Mouse (Mus musculus) E14TG2a.4 (cell line): ENCODE measurements around the gene Prr15l.

Source experiments
- H3K27me3 ChIP-seq: 2 replicates; pipeline ENCODE4 v1.6.1; 2014; ENCODE audit warnings: low read length, control low read depth; ENCODE audit not compliant: insufficient read depth
- H3K36me3 ChIP-seq: 2 replicates; pipeline ENCODE4 v1.6.1; 2014; ENCODE audit warnings: low read length, control low read depth; ENCODE audit not compliant: insufficient read depth
- H3K4me1 ChIP-seq: replicated peaks from 2 replicates; pipeline ENCODE4 v1.6.1; 2014; ENCODE audit warnings: low read depth, low read length, control low read depth
- H3K4me3 ChIP-seq: replicated peaks from 2 replicates; pipeline ENCODE4 v1.5.1; 2014; ENCODE audit warnings: mild to moderate bottlenecking, low read length
- H3K9me3 ChIP-seq: 2 replicates; pipeline ENCODE4 v1.6.1; 2014; ENCODE audit warnings: low read length, control low read depth
- CTCF ChIP-seq: conservative IDR thresholded peaks from 2 replicates; pipeline ENCODE4 v1.5.1; 2014; ENCODE audit warnings: low read length
- NANOG ChIP-seq: IDR thresholded peaks from 2 replicates; pipeline ENCODE4 v1.6.1; 2014; ENCODE audit warnings: borderline replicate concordance, low read length, mixed read lengths
- POU5F1 ChIP-seq: IDR thresholded peaks from 2 replicates; pipeline ENCODE4 v1.6.1; 2014; ENCODE audit warnings: low read length, borderline replicate concordance

Prr15l gene

GRCm38 (mm10) chr11:96895886-96896285 lies 32.0 kb upstream of the Prr15l start:
- no peak for TF ChIP-seq POU5F1
- no peak for TF ChIP-seq CTCF
- no peak for TF ChIP-seq NANOG
- H3K9me3 ChIP-seq, result no peaks in the 10 kb centered on the region
- peaks cover 68% of the 10 kb centered on the region for H3K4me1 ChIP-seq

GRCm38 (mm10) chr11:96899449-96900306 lies 28.2 kb upstream of the Prr15l start:
- Histone ChIP-seq H3K4me3 (peak overlapping the region; percentile 68), H3K27me3 (no peaks in the 10 kb centered on the region), H3K4me1 (peaks cover 76% of the 10 kb centered on the region), H3K36me3 (no peaks in the 10 kb centered on the region), H3K9me3 (no peaks in the 10 kb centered on the region)
- no peak for TF ChIP-seq POU5F1
- no peak for TF ChIP-seq NANOG
- TF ChIP-seq CTCF, result no peak

More at GRCm38 (mm10) chr11:96895886-96896285, 32.0 kb upstream of the Prr15l start:
- H3K4me3 ChIP-seq, result no peak overlapping the region
- peaks cover 11% of the 10 kb centered on the region; the same call in 1 of the 2 replicates for H3K27me3 ChIP-seq
- no peaks in the 10 kb centered on the region for H3K36me3 ChIP-seq

- TF ChIP-seq CTCF (no peak), POU5F1 (no peak), NANOG (no peak)
- no peak overlapping the region for H3K4me3 ChIP-seq
- H3K9me3 ChIP-seq, result no peaks in the 10 kb centered on the region
- peaks cover 90% of the 10 kb centered on the region for H3K4me1 ChIP-seq
- H3K27me3 ChIP-seq, result no peaks in the 10 kb centered on the region
- H3K36me3 ChIP-seq, result peaks cover 10% of the 10 kb centered on the region
These were observed 26.6 kb upstream of the Prr15l start for GRCm38 (mm10) chr11:96901332-96901731.

GRCm38 (mm10) chr11:96902639-96903635 lies 25.0 kb upstream of the Prr15l start:
- no peaks in the 10 kb centered on the region for H3K27me3 ChIP-seq
- TF ChIP-seq CTCF, result no peak
- TF ChIP-seq NANOG, result no peak
- TF ChIP-seq POU5F1, result no peak
- H3K36me3 ChIP-seq, result peaks cover 26% of the 10 kb centered on the region
- no peaks in the 10 kb centered on the region for H3K9me3 ChIP-seq
- H3K4me3 ChIP-seq, result peak overlapping the region; percentile 29
- peaks cover 90% of the 10 kb centered on the region for H3K4me1 ChIP-seq

GRCm38 (mm10) chr11:96906431-96907161 lies 21.3 kb upstream of the Prr15l start:
- H3K36me3 ChIP-seq, result peaks cover 62% of the 10 kb centered on the region
- H3K4me1 ChIP-seq, result peaks cover 82% of the 10 kb centered on the region
- no peaks in the 10 kb centered on the region for H3K9me3 ChIP-seq
- H3K27me3 ChIP-seq, result no peaks in the 10 kb centered on the region
- TF ChIP-seq CTCF (no peak), POU5F1 (no peak), NANOG (no peak)
- H3K4me3 ChIP-seq, result no peak overlapping the region

GRCm38 (mm10) chr11:96908594-96908993 lies 19.3 kb upstream of the Prr15l start:
- TF ChIP-seq CTCF, result no peak
- Histone ChIP-seq H3K9me3 (no peaks in the 10 kb centered on the region), H3K4me3 (no peak overlapping the region), H3K4me1 (peaks cover 82% of the 10 kb centered on the region), H3K27me3 (no peaks in the 10 kb centered on the region), H3K36me3 (peaks cover 82% of the 10 kb centered on the region)

GRCm38 (mm10) chr11:96910003-96910402 lies 17.9 kb upstream of the Prr15l start:
- H3K4me1 ChIP-seq, result peaks cover 88% of the 10 kb centered on the region
- H3K4me3 ChIP-seq, result no peak overlapping the region
- peaks cover 94% of the 10 kb centered on the region for H3K36me3 ChIP-seq
- TF ChIP-seq CTCF (peak; percentile 70), POU5F1 (no peak), NANOG (no peak)
- H3K9me3 ChIP-seq, result no peaks in the 10 kb centered on the region
- H3K27me3 ChIP-seq, result no peaks in the 10 kb centered on the region
